Mouse (Mus musculus) kidney, embryonic 14.5 days (tissue): ENCODE results near the gene Mettl26. TPM values are rescaled to one million over a fixed set of nuclear protein-coding genes. Genes with fewer than 3 reads are reported as not detected.
A peak's percentile ranks its signal among the peaks of the same experiment; 100 is the strongest.
"Not testable (repeated sequence)": the region's sequence is repeated elsewhere in the genome, so short reads cannot be mapped to it uniquely, and the experiment has no call there.

ENCODE experiments used
- ATAC-seq: fragments of 200-750 bp; cut with Nextera tagmentation; 2 replicates; pipeline ENCODE4 v1.8.0; 2017; ENCODE audit warnings: moderate number of reproducible peaks, mild to moderate bottlenecking, moderate TSS enrichment, moderate library complexity; ENCODE audit not compliant: low FRiP score, low TSS enrichment
- H3K27ac ChIP-seq: fragments of 300-500 bp; sonication (generic); 2 replicates; pipeline ENCODE4 v1.5.1; 2014; ENCODE audit warnings: low read depth, mild to moderate bottlenecking, low read length, moderate library complexity, mixed read lengths
- H3K27me3 ChIP-seq: fragments of 300-500 bp; sonication (generic); 2 replicates; pipeline ENCODE4 v1.6.1; 2014; ENCODE audit warnings: mild to moderate bottlenecking, low read length; ENCODE audit not compliant: control insufficient read depth, insufficient read depth
- H3K36me3 ChIP-seq: fragments of 300-500 bp; sonication (generic); 2 replicates; pipeline ENCODE4 v1.6.1; 2014; ENCODE audit warnings: low read length, mixed read lengths; ENCODE audit not compliant: control insufficient read depth, insufficient read depth
- H3K4me1 ChIP-seq: fragments of 300-500 bp; sonication (generic); 2 replicates; pipeline ENCODE4 v1.6.1; 2014; ENCODE audit warnings: low read length, mixed read lengths; ENCODE audit not compliant: control insufficient read depth, insufficient read depth
- H3K4me2 ChIP-seq: fragments of 300-500 bp; sonication (generic); replicated peaks from 2 replicates; pipeline ENCODE4 v1.6.1; 2014; ENCODE audit warnings: low read depth, mild to moderate bottlenecking, low read length
- H3K4me3 ChIP-seq: fragments of 300-500 bp; sonication (generic); 2 replicates; pipeline ENCODE4 v1.5.1; 2014; ENCODE audit warnings: mild to moderate bottlenecking, low read length
- H3K9ac ChIP-seq: fragments of 300-500 bp; sonication (generic); 2 replicates; pipeline ENCODE4 v1.6.1; 2014; ENCODE audit warnings: low read depth, mild to moderate bottlenecking, low read length, moderate library complexity
- H3K9me3 ChIP-seq: fragments of 300-500 bp; sonication (generic); 2 replicates; pipeline ENCODE4 v1.6.1; 2016; ENCODE audit warnings: low read length; ENCODE audit not compliant: control insufficient read depth
- WGBS: fragments of 180-500 bp; shearing (Covaris S2); extraction: QIAGEN DNeasy Blood & Tissue Kit; methylation state at CpG from one replicate; pipeline ENCODE4 v1.1.7; 2014; 5-methylcytosine and 5-hydroxymethylcytosine counted together
- polyA plus RNA-seq: library from polyadenylated mRNA; unstranded; fragments of >200 nt; fragmentation: Nextera tagmentation; extraction: Ambion mirVana; gene quantifications from 2 replicates; pipeline ENCODE4 v1.2.1, GENCODE M21; 2014

Mettl26 gene
- polyA plus RNA-seq, 1 experiment from 2014 or later = 85.3 TPM

- H3K4me1 ChIP-seq = peaks cover 29% of the 10 kb centered on the region
- ATAC-seq = no peak
- 0 out of 2 replicates have a peak overlapping the region, but pooled peaks have one; percentile 18 for H3K9ac ChIP-seq
- 90% methylated on average over 14 of the region's 14 CpGs for WGBS
- H3K4me3 ChIP-seq = no peak overlapping the region
- no peaks in the 10 kb centered on the region for H3K9me3 ChIP-seq
- no peak overlapping the region for H3K27ac ChIP-seq
- H3K27me3 ChIP-seq = no peaks in the 10 kb centered on the region
- peaks cover under 1% of the 10 kb centered on the region; the same call in 1 of the 2 replicates for H3K36me3 ChIP-seq
- H3K4me2 ChIP-seq = no peak overlapping the region
These were observed 10.6 kb upstream of the Mettl26 start for GRCm38 (mm10) chr17:25864311-25864710.

GRCm38 (mm10) chr17:25865288-25865687, 9.6 kb upstream of the Mettl26 start:
- no peak overlapping the region for H3K9ac ChIP-seq
- no peak overlapping the region for H3K4me2 ChIP-seq
- H3K9me3 ChIP-seq = no peaks in the 10 kb centered on the region
- H3K4me1 ChIP-seq = peaks cover 28% of the 10 kb centered on the region
- ATAC-seq = no peak
- no peaks in the 10 kb centered on the region for H3K27me3 ChIP-seq
- H3K4me3 ChIP-seq = no peak overlapping the region
- 92% methylated on average over 11 of the region's 11 CpGs for WGBS
- no peak overlapping the region for H3K27ac ChIP-seq
- H3K36me3 ChIP-seq = no peaks in the 10 kb centered on the region; the same call in 1 of the 2 replicates

- H3K9ac ChIP-seq = no peak overlapping the region
- no peak for ATAC-seq
- WGBS = 96% methylated on average over 3 of the region's 3 CpGs
- H3K27me3 ChIP-seq = no peaks in the 10 kb centered on the region
- no peak overlapping the region for H3K4me2 ChIP-seq
- H3K36me3 ChIP-seq = no peaks in the 10 kb centered on the region; the same call in 1 of the 2 replicates
- no peak overlapping the region for H3K4me3 ChIP-seq
- H3K4me1 ChIP-seq = peaks cover 22% of the 10 kb centered on the region
- no peaks in the 10 kb centered on the region for H3K9me3 ChIP-seq
- no peak overlapping the region for H3K27ac ChIP-seq
These were observed 8.7 kb upstream of the Mettl26 start for GRCm38 (mm10) chr17:25866172-25866571.

GRCm38 (mm10) chr17:25867509-25867835, 7.4 kb upstream of the Mettl26 start:
- no peaks in the 10 kb centered on the region; the same call in 1 of the 2 replicates for H3K36me3 ChIP-seq
- peaks cover 13% of the 10 kb centered on the region; the same call in 1 of the 2 replicates for H3K4me1 ChIP-seq
- H3K9ac ChIP-seq = peak overlapping the region; percentile 72
- H3K9me3 ChIP-seq = no peaks in the 10 kb centered on the region
- ATAC-seq = 0 out of 2 replicates have a peak, but pooled peaks have one; percentile 16
- no peaks in the 10 kb centered on the region for H3K27me3 ChIP-seq
- peak overlapping the region; percentile 77 for H3K4me3 ChIP-seq
- 8% methylated on average over 7 of the region's 7 CpGs for WGBS
- peak overlapping the region; percentile 93 for H3K4me2 ChIP-seq
- H3K27ac ChIP-seq = peak overlapping the region; percentile 32; the same call in 1 of the 2 replicates

GRCm38 (mm10) chr17:25867836-25868600, 6.9 kb upstream of the Mettl26 start:
- Histone ChIP-seq H3K36me3 (no peaks in the 10 kb centered on the region), H3K4me1 (peaks cover 13% of the 10 kb centered on the region; the same call in 1 of the 2 replicates), H3K9ac (peak overlapping the region; percentile 72), H3K9me3 (no peaks in the 10 kb centered on the region), H3K4me3 (peak overlapping the region; percentile 77), H3K27ac (peak overlapping the region; percentile 51), H3K4me2 (peak overlapping the region; percentile 93), H3K27me3 (no peaks in the 10 kb centered on the region)
- ATAC-seq = peak; percentile 51
- 2% methylated on average over 41 of the region's 42 CpGs for WGBS

- Histone ChIP-seq H3K9me3 (no peaks in the 10 kb centered on the region), H3K4me1 (peaks cover 13% of the 10 kb centered on the region; the same call in 1 of the 2 replicates), H3K27me3 (no peaks in the 10 kb centered on the region), H3K36me3 (no peaks in the 10 kb centered on the region), H3K4me3 (peak within 1 kb of the TSS; percentile 77), H3K9ac (peak within 1 kb of the TSS; percentile 72), H3K4me2 (peak within 1 kb of the TSS; percentile 93), H3K27ac (peak within 1 kb of the TSS; percentile 51)
- under 1% methylated on average over 24 of the region's 24 CpGs for WGBS
- peak; percentile 84 for ATAC-seq
These were observed 6.2 kb upstream of the Mettl26 start, which contains the start of gene Mcrip2 for GRCm38 (mm10) chr17:25868601-25869191. Gene Mcrip2 (minus strand): TSS chr17:25868764.

GRCm38 (mm10) chr17:25869498-25869897, 5.4 kb upstream of the Mettl26 start:
- H3K27ac ChIP-seq = no peak overlapping the region
- no peaks in the 10 kb centered on the region for H3K27me3 ChIP-seq
- no peak overlapping the region for H3K4me3 ChIP-seq
- WGBS = 93% methylated on average over 8 of the region's 8 CpGs
- H3K4me1 ChIP-seq = peaks cover 18% of the 10 kb centered on the region; the same call in 1 of the 2 replicates
- H3K4me2 ChIP-seq = no peak overlapping the region
- ATAC-seq = no peak
- no peaks in the 10 kb centered on the region for H3K9me3 ChIP-seq
- H3K9ac ChIP-seq = no peak overlapping the region
- no peaks in the 10 kb centered on the region for H3K36me3 ChIP-seq

- H3K9ac ChIP-seq = no peak overlapping the region
- no peaks in the 10 kb centered on the region for H3K9me3 ChIP-seq
- H3K27me3 ChIP-seq = no peaks in the 10 kb centered on the region
- H3K4me2 ChIP-seq = no peak overlapping the region
- no peak for ATAC-seq
- no peak overlapping the region for H3K27ac ChIP-seq
- H3K4me1 ChIP-seq = peaks cover 18% of the 10 kb centered on the region; the same call in 1 of the 2 replicates
- H3K4me3 ChIP-seq = no peak overlapping the region
- no peaks in the 10 kb centered on the region for H3K36me3 ChIP-seq
- WGBS = 80% methylated on average over 2 of the region's 2 CpGs
These were observed 4.9 kb upstream of the Mettl26 start for GRCm38 (mm10) chr17:25869954-25870353.

GRCm38 (mm10) chr17:25871566-25871965, 3.3 kb upstream of the Mettl26 start:
- not testable (repeated sequence) for H3K36me3 ChIP-seq, H3K4me3 ChIP-seq, H3K4me2 ChIP-seq, ATAC-seq, H3K9me3 ChIP-seq, H3K27me3 ChIP-seq, H3K9ac ChIP-seq, H3K27ac ChIP-seq
- peaks cover 26% of the 10 kb centered on the region; the same call in 1 of the 2 replicates for H3K4me1 ChIP-seq
